Mouse (Mus musculus) forebrain, embryonic 14.5 days (tissue): Measurements from ENCODE around the gene Golm1. TPM values are rescaled to one million over a fixed set of nuclear protein-coding genes. Genes with fewer than 3 reads are reported as not detected.

ENCODE experiments used
- ATAC-seq: fragments of 200-750 bp; cut with Nextera tagmentation; 2 replicates; pipeline ENCODE4 v1.8.0; 2017; ENCODE audit warnings: mild to moderate bottlenecking, moderate library complexity
- DNase-seq: peaks from one replicate; pipeline ENCODE4 v3.0.0-alpha.2; 2015; ENCODE audit warnings: low spot score
- H3K27ac ChIP-seq: fragments of 300-500 bp; sonication (generic); 2 replicates; pipeline ENCODE4 v1.5.1; 2014; ENCODE audit warnings: low read depth, mild to moderate bottlenecking, control low read depth, low read length, moderate library complexity
- H3K27me3 ChIP-seq: fragments of 300-500 bp; sonication (generic); replicated peaks from 2 replicates; pipeline ENCODE4 v1.6.1; 2014; ENCODE audit warnings: low read length, control low read depth, mixed read lengths; ENCODE audit not compliant: control insufficient read depth, insufficient read depth
- H3K36me3 ChIP-seq: fragments of 300-500 bp; sonication (generic); 2 replicates; pipeline ENCODE4 v1.6.1; 2014; ENCODE audit warnings: low read length, control low read depth; ENCODE audit not compliant: control insufficient read depth, insufficient read depth
- H3K4me1 ChIP-seq: fragments of 300-500 bp; sonication (generic); 2 replicates; pipeline ENCODE4 v1.6.1; 2014; ENCODE audit warnings: antibody characterized with exemption, low read length, control low read depth; ENCODE audit not compliant: control insufficient read depth, insufficient read depth
- H3K4me2 ChIP-seq: fragments of 300-500 bp; sonication (generic); 2 replicates; pipeline ENCODE4 v1.6.1; 2014; ENCODE audit warnings: mild to moderate bottlenecking, control low read depth, low read length
- H3K4me3 ChIP-seq: fragments of 300-500 bp; sonication (generic); 2 replicates; pipeline ENCODE4 v1.5.1; 2014; ENCODE audit warnings: low read depth, low read length, control low read depth
- H3K9ac ChIP-seq: fragments of 300-500 bp; sonication (generic); 2 replicates; pipeline ENCODE4 v1.6.1; 2014; ENCODE audit warnings: mild to moderate bottlenecking, low read length, control low read depth, moderate library complexity
- H3K9me3 ChIP-seq: fragments of 300-500 bp; sonication (generic); replicated peaks from 2 replicates; pipeline ENCODE4 v1.6.1; 2016; ENCODE audit warnings: low read length, control low read depth, mixed read lengths; ENCODE audit not compliant: control insufficient read depth
- WGBS: fragments of 180-500 bp; shearing (Covaris S2); extraction: QIAGEN DNeasy Blood & Tissue Kit; methylation state at CpG from one replicate; pipeline ENCODE4 v1.1.7; 2014; 5-methylcytosine and 5-hydroxymethylcytosine counted together
- polyA plus RNA-seq: library from polyadenylated mRNA; unstranded; fragments of >200 nt; fragmentation: Nextera tagmentation; extraction: Ambion mirVana; gene quantifications from 2 replicates; pipeline ENCODE4 v1.2.1, GENCODE M21; 2014

Golm1 gene
- polyA plus RNA-seq, 1 experiment from 2014 or later = 57.7 TPM

- Histone ChIP-seq H3K9ac (no peak overlapping the region), H3K4me1 (peaks cover 5% of the 10 kb centered on the region), H3K4me3 (no peak overlapping the region), H3K36me3 (peaks cover 8% of the 10 kb centered on the region; the same call in 1 of the 2 replicates), H3K27me3 (no peaks in the 10 kb centered on the region), H3K9me3 (no peaks in the 10 kb centered on the region), H3K27ac (no peak overlapping the region), H3K4me2 (no peak overlapping the region)
- 56% methylated on average over 2 of the region's 2 CpGs for WGBS
- peak; percentile 36 for DNase-seq
- ATAC-seq = no peak
Measured at GRCm38 (mm10) chr13:59671521-59671920, 4.1 kb downstream of the Golm1 start.

- no peak overlapping the region for H3K27ac ChIP-seq
- no peak overlapping the region for H3K9ac ChIP-seq
- H3K4me1 ChIP-seq = peaks cover 5% of the 10 kb centered on the region
- no peak for DNase-seq
- peaks cover 15% of the 10 kb centered on the region for H3K36me3 ChIP-seq
- ATAC-seq = no peak
- H3K4me2 ChIP-seq = no peak overlapping the region
- H3K4me3 ChIP-seq = no peak overlapping the region
- H3K9me3 ChIP-seq = no peaks in the 10 kb centered on the region
- 82% methylated on average over 10 of the region's 10 CpGs for WGBS
- no peaks in the 10 kb centered on the region for H3K27me3 ChIP-seq
Measured at GRCm38 (mm10) chr13:59669946-59670345, 5.7 kb downstream of the Golm1 start.

DNA sequence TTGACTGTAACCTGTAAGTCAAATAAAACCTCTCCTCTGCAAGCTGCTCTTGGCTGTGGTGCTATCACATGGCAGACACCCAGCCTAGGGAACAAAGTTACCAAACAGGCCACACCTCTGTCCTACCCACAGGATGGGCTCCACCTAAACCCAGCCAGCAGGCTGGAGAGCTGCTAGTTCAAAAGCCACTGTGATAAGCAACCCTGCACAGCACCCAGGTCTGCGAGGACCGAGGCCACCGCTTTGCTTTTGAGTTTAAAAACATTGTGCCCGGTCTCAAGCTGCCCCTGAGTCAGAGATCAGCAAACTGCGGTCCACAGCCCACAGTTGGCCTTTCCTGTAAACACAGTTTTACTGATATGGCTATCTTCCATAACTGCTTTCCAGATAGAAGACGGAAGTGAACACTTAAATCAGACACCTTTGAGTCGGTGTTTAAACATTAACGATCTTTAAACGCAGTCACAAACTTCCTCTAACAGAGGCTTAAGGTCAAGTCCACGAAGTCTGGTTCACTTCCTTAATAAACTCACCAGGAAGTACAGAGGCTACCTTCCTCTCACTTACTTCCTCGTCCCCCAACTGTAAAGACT, 7.0 kb downstream of the Golm1 start:
- ATAC-seq (no peak), DNase-seq (no peak)
- Histone ChIP-seq H3K36me3 (peaks cover 29% of the 10 kb centered on the region), H3K4me2 (no peak overlapping the region), H3K9ac (no peak overlapping the region), H3K27me3 (no peaks in the 10 kb centered on the region), H3K9me3 (no peaks in the 10 kb centered on the region), H3K4me3 (no peak overlapping the region), H3K4me1 (peaks cover 3% of the 10 kb centered on the region), H3K27ac (no peak overlapping the region)
- 87% methylated on average over 11 of the region's 11 CpGs for WGBS

- Histone ChIP-seq H3K27me3 (no peaks in the 10 kb centered on the region), H3K4me1 (no peaks in the 10 kb centered on the region; the same call in 1 of the 2 replicates), H3K4me3 (no peak overlapping the region), H3K36me3 (peaks cover 35% of the 10 kb centered on the region), H3K9ac (no peak overlapping the region), H3K4me2 (no peak overlapping the region), H3K9me3 (no peaks in the 10 kb centered on the region), H3K27ac (no peak overlapping the region)
- no peak for DNase-seq
- 88% methylated on average over 5 of the region's 5 CpGs for WGBS
- no peak; the same call in 1 of the 2 replicates for ATAC-seq
Measured at GRCm38 (mm10) chr13:59667763-59668162, 7.8 kb downstream of the Golm1 start.

- Histone ChIP-seq H3K36me3 (peaks cover 59% of the 10 kb centered on the region), H3K27ac (no peak overlapping the region), H3K4me3 (no peak overlapping the region), H3K4me2 (no peak overlapping the region), H3K27me3 (no peaks in the 10 kb centered on the region), H3K9me3 (no peaks in the 10 kb centered on the region), H3K9ac (no peak overlapping the region), H3K4me1 (no peaks in the 10 kb centered on the region)
- no peak for ATAC-seq
- no peak for DNase-seq
- WGBS = 95% methylated on average over 19 of the region's 19 CpGs
Measured at GRCm38 (mm10) chr13:59663939-59664712, 11.5 kb downstream of the Golm1 start.

- no peak for DNase-seq
- H3K4me2 ChIP-seq = no peak overlapping the region
- no peaks in the 10 kb centered on the region for H3K27me3 ChIP-seq
- H3K4me3 ChIP-seq = no peak overlapping the region
- H3K9me3 ChIP-seq = no peaks in the 10 kb centered on the region
- no peak overlapping the region for H3K27ac ChIP-seq
- no peak overlapping the region for H3K9ac ChIP-seq
- 97% methylated on average over 12 of the region's 12 CpGs for WGBS
- peaks cover 6% of the 10 kb centered on the region; the same call in 1 of the 2 replicates for H3K4me1 ChIP-seq
- peaks cover 63% of the 10 kb centered on the region for H3K36me3 ChIP-seq
- ATAC-seq = no peak
Measured at GRCm38 (mm10) chr13:59661966-59662365, 13.6 kb downstream of the Golm1 start.

- Histone ChIP-seq H3K4me3 (no peak overlapping the region), H3K4me2 (no peak overlapping the region), H3K4me1 (peaks cover 11% of the 10 kb centered on the region; the same call in 1 of the 2 replicates), H3K36me3 (peaks cover 59% of the 10 kb centered on the region), H3K27ac (no peak overlapping the region), H3K9ac (no peak overlapping the region), H3K9me3 (no peaks in the 10 kb centered on the region), H3K27me3 (no peaks in the 10 kb centered on the region)
- WGBS = 95% methylated on average over 8 of the region's 8 CpGs
- DNase-seq = no peak
- no peak for ATAC-seq
Measured at GRCm38 (mm10) chr13:59661387-59661786, 14.2 kb downstream of the Golm1 start.

DNA sequence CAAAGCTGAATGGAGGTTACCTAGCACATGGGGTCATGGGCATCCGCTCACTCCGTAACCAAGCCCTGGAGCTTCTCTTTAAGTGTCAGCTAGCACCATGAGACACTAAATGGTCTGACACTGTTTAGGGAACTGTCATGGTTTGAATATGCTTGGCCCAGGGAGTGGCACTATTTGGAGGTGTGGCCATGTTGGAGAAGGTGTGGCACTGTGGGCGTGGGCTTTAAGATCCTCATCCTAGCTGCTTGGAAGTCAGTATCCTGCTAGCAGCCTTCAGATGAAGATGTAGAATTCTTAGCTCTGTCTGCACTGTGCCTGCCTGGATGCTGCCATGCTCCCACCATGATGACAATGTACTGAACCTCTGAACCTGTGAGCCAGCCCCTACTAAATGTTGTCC, 15.2 kb downstream of the Golm1 start:
- Histone ChIP-seq H3K27ac (no peak overlapping the region), H3K9ac (no peak overlapping the region), H3K27me3 (no peaks in the 10 kb centered on the region), H3K36me3 (peaks cover 61% of the 10 kb centered on the region), H3K4me2 (no peak overlapping the region), H3K4me3 (no peak overlapping the region), H3K9me3 (no peaks in the 10 kb centered on the region), H3K4me1 (peaks cover 11% of the 10 kb centered on the region; the same call in 1 of the 2 replicates)
- DNase-seq (no peak), ATAC-seq (no peak)
- 97% methylated on average over 3 of the region's 3 CpGs for WGBS

- Histone ChIP-seq H3K27me3 (no peaks in the 10 kb centered on the region), H3K9me3 (no peaks in the 10 kb centered on the region), H3K4me2 (no peak overlapping the region), H3K4me3 (no peak overlapping the region), H3K4me1 (peaks cover 15% of the 10 kb centered on the region), H3K27ac (no peak overlapping the region), H3K9ac (no peak overlapping the region), H3K36me3 (peaks cover 44% of the 10 kb centered on the region)
- ATAC-seq = no peak
- 77% methylated on average over 5 of the region's 5 CpGs for WGBS
- DNase-seq = no peak
Measured at GRCm38 (mm10) chr13:59657781-59658180, 17.8 kb downstream of the Golm1 start.
